Mouse (Mus musculus) T-helper 1 cell (primary cell): ENCODE measurements around the gene Otop1.

ENCODE experiments used
- in situ Hi-C: fragments of 300-600 bp; cut with MboI, MseI; formaldehyde crosslinking; loops from one replicate; pipeline ENCODE4 v1.15.1; 2025; ENCODE audit warnings: high pct_unique_total_duplicates

Otop1 gene

GRCm38 (mm10) chr5:38301761-38302411, 26.1 kb downstream of the Otop1 start:
- in situ Hi-C loops: loop anchor here (5.0 kb wide), 1 partner anchor 310 kb away; no protein-coding TSS in a partner anchor

DNA sequence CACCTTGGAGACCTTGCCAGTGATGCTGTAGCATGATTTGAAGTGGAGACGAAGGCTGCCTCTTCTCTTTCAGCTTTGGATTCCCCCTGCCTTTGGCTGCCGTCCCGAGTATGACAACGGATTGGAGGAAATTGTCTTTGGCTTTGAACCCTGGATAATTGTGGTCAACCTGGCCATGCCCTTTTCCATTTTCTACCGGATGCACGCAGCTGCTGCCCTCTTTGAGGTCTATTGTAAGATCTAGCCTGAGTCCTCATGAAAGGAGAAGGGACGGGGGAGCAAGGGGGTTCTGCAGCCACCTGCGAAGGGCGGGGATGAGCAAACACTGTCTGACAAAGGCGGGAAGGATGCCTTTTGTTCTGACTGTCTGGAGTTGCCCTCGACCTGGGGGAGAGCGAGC, 26.9 kb downstream of the Otop1 start:
- in situ Hi-C loops: loop anchor here (5.0 kb wide), 1 partner anchor 310 kb away; no protein-coding TSS in a partner anchor

- in situ Hi-C loops: no loop called here
Measured at GRCm38 (mm10) chr5:38305241-38305640, 29.5 kb downstream of the Otop1 start.

- in situ Hi-C loops: no loop called here
Measured at GRCm38 (mm10) chr5:38307255-38308101, 31.7 kb downstream of the Otop1 start.

GRCm38 (mm10) chr5:38308873-38309272, 33.1 kb downstream of the Otop1 start:
- in situ Hi-C loops: no loop called here

GRCm38 (mm10) chr5:38309795-38310194, 34.0 kb downstream of the Otop1 start:
- in situ Hi-C loops: loop anchor here (5.0 kb wide), 1 partner anchor 158 kb away; no protein-coding TSS in a partner anchor

DNA sequence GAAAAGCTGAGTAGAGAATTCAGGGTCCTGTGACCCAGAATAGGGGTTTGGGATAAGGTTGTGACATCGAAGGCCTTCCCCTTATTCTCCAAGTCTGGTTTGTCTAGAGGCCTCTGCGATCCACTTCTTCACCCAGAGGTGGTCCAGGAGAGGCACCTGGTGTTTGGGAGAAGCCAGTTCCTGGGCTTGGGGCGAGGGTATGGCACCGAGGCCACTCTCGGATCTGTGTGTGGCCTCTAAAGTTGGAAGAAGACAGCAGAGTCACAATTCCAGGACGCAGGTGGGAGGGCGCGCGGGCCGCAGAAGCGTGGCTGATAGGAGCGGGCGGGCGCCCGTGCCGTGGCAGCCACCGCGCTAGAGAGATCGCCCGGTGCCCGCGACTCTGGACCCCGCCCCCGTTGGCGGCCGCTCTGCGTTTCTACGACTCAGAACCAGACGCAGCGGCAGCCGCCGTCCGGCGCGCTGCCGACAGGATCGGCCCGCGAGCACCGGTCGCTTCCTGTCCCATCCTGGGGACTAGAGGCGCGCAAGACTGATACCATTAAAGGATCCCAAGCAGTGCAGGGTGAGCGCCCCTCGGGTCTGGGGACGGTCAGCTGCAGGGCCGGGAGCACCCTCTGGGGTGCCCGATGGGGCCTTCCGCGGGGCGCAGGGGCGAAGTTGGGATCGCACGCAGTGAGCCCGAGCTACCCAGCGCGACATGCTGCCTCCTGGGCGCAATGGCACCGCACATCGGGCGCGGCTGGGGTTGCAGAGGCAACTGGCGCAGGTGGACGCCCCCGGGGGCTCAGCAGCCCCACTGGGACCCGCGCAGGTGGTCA, 43.4 kb downstream of the Otop1 start, which contains the start of gene Drd5:
TSS of gene Drd5 (plus strand) at position 402 of the 821 bp plus-strand sequence.
- in situ Hi-C loops: no loop called here

GRCm38 (mm10) chr5:38333381-38333780, 57.6 kb downstream of the Otop1 start:
- in situ Hi-C loops: no loop called here

- in situ Hi-C loops: no loop called here
Measured at GRCm38 (mm10) chr5:38334582-38334981, 58.8 kb downstream of the Otop1 start.

GRCm38 (mm10) chr5:38343101-38343500, 67.3 kb downstream of the Otop1 start:
- in situ Hi-C loops: no loop called here

DNA sequence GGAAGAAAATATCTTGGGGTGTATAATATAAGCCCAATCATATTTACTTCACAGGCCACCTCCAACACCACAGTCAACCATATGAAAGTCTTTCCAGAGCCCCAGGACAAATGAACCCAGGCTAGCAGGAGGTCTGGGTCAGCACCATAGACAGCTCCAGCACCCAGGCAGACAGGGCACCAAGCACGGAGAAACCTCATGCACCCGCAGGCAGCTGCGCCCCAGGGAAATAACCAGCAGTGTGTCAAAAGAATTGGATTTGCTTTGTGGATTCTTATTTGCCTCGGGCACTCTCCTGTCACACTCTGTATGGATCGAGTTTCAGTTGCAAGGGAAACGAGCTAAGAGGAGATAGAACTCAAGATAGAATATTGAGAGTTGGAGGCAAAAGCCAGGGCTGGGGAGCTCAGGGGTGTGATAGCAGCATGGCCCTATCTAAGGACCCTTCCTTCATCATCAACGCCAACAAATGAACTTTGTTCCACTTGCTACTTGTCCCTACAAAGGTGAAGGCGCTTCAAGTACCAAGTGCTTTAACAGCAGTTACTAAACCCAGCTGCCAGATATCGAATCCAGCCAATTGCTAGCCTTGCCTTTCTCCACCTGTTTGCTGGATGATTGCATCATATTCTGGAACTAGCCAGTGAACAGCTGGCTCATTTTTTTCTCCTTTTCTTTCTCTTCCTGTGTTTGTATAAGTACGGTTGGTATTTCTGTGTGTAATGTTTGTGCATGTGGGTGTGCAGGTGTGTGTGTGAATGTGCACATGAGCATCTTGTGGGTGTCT, 71.1 kb downstream of the Otop1 start:
- in situ Hi-C loops: no loop called here

DNA sequence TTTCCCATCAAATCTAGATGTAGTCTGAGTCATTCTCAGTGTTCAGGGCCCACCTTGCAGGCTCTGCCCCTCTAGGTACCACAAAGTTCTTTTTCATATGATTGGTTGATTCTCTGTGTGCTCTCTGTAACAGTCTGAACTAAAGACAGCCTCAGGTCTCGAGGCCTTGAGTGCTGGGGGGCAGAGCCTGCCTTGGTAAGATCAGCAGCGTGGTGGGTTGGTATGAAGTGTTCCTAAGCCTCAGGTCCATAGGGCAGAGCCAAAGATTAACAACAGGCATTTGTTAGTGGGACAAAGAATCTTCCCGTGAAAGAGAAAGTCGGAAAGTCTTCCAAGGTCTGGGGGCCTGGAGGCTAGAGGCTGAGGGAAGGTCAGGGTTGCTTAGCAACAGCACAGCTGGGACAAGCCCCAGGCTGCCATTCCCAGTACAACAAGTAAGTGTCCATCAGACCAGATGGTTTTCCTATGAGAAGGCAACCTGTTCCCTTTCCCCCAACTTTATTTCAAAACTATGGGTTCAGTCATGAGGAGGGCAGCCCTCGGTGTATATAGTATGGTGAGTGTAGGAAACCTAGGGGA, 74.7 kb downstream of the Otop1 start:
- in situ Hi-C loops: no loop called here
